Mouse (Mus musculus) heart, postnatal 4 days (tissue): ENCODE data around the gene Naa38. TPM values are rescaled to one million over a fixed set of nuclear protein-coding genes. Genes with fewer than 3 reads are reported as not detected.

ENCODE experiments used
- DNase-seq: peaks from one replicate; pipeline ENCODE4 v3.0.0; 2021
- total RNA-seq, 2 experiments: library from RNA; stranded (reverse); gene quantifications; 2 replicates each; pipeline ENCODE4 v1.2.3; 2021

Naa38 gene
- total RNA-seq, 2 experiments from 2014 or later, result 92.3 to 101 TPM

GRCm38 (mm10) chr11:69401210-69401637, 5.9 kb downstream of the Naa38 start:
- DNase-seq, result peak; percentile 89

- DNase-seq, result no peak
Measured at GRCm38 (mm10) chr11:69401987-69402386, 6.7 kb downstream of the Naa38 start.

GRCm38 (mm10) chr11:69403691-69404594, 8.7 kb downstream of the Naa38 start:
- DNase-seq, result peak; percentile 17

GRCm38 (mm10) chr11:69404595-69405396, 9.5 kb downstream of the Naa38 start:
- no peak for DNase-seq

- DNase-seq, result no peak
Measured at GRCm38 (mm10) chr11:69405397-69406200, 10.3 kb downstream of the Naa38 start.

- no peak for DNase-seq
Measured at GRCm38 (mm10) chr11:69406282-69406681, 11.0 kb downstream of the Naa38 start.

- DNase-seq, result no peak
Measured at GRCm38 (mm10) chr11:69406867-69407723, 11.8 kb downstream of the Naa38 start.

GRCm38 (mm10) chr11:69407724-69408004, 12.4 kb downstream of the Naa38 start:
- no peak for DNase-seq

- DNase-seq, result peak; percentile 82
Measured at GRCm38 (mm10) chr11:69408541-69409377, 13.5 kb downstream of the Naa38 start.

GRCm38 (mm10) chr11:69409378-69410044, 14.2 kb downstream of the Naa38 start:
- DNase-seq, result peak; percentile 91

GRCm38 (mm10) chr11:69410045-69410309, 14.7 kb downstream of the Naa38 start:
- no peak for DNase-seq

- DNase-seq, result peak; percentile 69
Measured at GRCm38 (mm10) chr11:69410310-69411072, 15.2 kb downstream of the Naa38 start.

- peak; percentile 98 for DNase-seq
Measured at GRCm38 (mm10) chr11:69411073-69411535, 15.8 kb downstream of the Naa38 start.

GRCm38 (mm10) chr11:69411538-69412203, 16.4 kb downstream of the Naa38 start:
- peak; percentile 88 for DNase-seq

GRCm38 (mm10) chr11:69412548-69412947, 17.3 kb downstream of the Naa38 start:
- no peak for DNase-seq

GRCm38 (mm10) chr11:69413221-69414181, 18.2 kb downstream of the Naa38 start, which contains the start of gene Kdm6b:
Gene Kdm6b (minus strand): TSS chr11:69413675.
- DNase-seq, result peak; percentile 26
